Mouse (Mus musculus) hindbrain, embryonic 14.5 days (tissue): ENCODE measurements around the gene Vmp1. TPM values are rescaled to one million over a fixed set of nuclear protein-coding genes. Genes with fewer than 3 reads are reported as not detected.

ENCODE experiments used
- ATAC-seq: fragments of 200-750 bp; cut with Nextera tagmentation; 2 replicates; pipeline ENCODE4 v1.8.0; 2017; ENCODE audit warnings: moderate number of reproducible peaks, mild to moderate bottlenecking, moderate TSS enrichment, moderate library complexity; ENCODE audit not compliant: low FRiP score
- DNase-seq: peaks from one replicate; pipeline ENCODE4 v3.0.0-alpha.2; 2015; ENCODE audit warnings: low spot score
- H3K27ac ChIP-seq: fragments of 300-500 bp; sonication (generic); 2 replicates; pipeline ENCODE4 v1.5.1; 2014; ENCODE audit warnings: mild to moderate bottlenecking, moderate library complexity
- H3K27me3 ChIP-seq: fragments of 300-500 bp; sonication (generic); 2 replicates; pipeline ENCODE4 v1.6.1; 2014; ENCODE audit warnings: mild to moderate bottlenecking, low read length, mixed read lengths; ENCODE audit not compliant: control insufficient read depth, insufficient read depth
- H3K36me3 ChIP-seq: fragments of 300-500 bp; sonication (generic); replicated peaks from 2 replicates; pipeline ENCODE4 v1.6.1; 2014; ENCODE audit not compliant: control insufficient read depth, insufficient read depth
- H3K4me1 ChIP-seq: fragments of 300-500 bp; sonication (generic); replicated peaks from 2 replicates; pipeline ENCODE4 v1.6.1; 2014; ENCODE audit warnings: antibody characterized with exemption, low read length, mixed read lengths; ENCODE audit not compliant: control insufficient read depth, insufficient read depth
- H3K4me2 ChIP-seq: fragments of 300-500 bp; sonication (generic); replicated peaks from 2 replicates; pipeline ENCODE4 v1.6.1; 2014; ENCODE audit warnings: mild to moderate bottlenecking, moderate library complexity
- H3K4me3 ChIP-seq: fragments of 300-500 bp; sonication (generic); replicated peaks from 2 replicates; pipeline ENCODE4 v1.5.1; 2014; ENCODE audit warnings: mild to moderate bottlenecking, low read length
- H3K9ac ChIP-seq: fragments of 300-500 bp; sonication (generic); 2 replicates; pipeline ENCODE4 v1.6.1; 2014
- H3K9me3 ChIP-seq: fragments of 300-500 bp; sonication (generic); 2 replicates; pipeline ENCODE4 v1.6.1; 2016; ENCODE audit warnings: low read length; ENCODE audit not compliant: control insufficient read depth
- WGBS: fragments of 180-500 bp; shearing (Covaris S2); extraction: QIAGEN DNeasy Blood & Tissue Kit; methylation state at CpG from one replicate; pipeline ENCODE4 v1.1.7; 2014; 5-methylcytosine and 5-hydroxymethylcytosine counted together
- polyA plus RNA-seq: library from polyadenylated mRNA; unstranded; fragments of >200 nt; fragmentation: Nextera tagmentation; extraction: Ambion mirVana; gene quantifications from 2 replicates; pipeline ENCODE4 v1.2.1, GENCODE M21; 2014

Gene Vmp1
- polyA plus RNA-seq, 1 experiment from 2014 or later, result 148 TPM

DNA sequence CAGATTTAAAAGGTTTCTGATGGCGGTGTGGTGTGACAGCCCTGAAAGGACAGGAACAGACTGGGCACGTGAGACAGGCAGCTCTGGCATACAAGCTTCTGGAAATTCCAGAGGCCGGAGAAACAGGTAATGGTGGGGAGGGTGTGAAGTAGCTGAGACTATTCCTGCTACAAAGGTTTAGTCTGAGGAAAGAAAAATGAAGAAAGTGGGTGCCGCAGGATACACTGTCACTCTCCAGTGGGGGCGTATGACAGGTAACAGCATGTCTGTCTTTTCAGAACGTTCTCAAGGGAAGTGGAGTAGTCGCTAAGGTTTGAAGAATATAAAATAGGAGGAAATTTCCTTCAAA lies 83.5 kb downstream of the Vmp1 start:
- DNase-seq, result no peak
- Histone ChIP-seq H3K27ac (no peak overlapping the region), H3K4me1 (no peaks in the 10 kb centered on the region), H3K9ac (no peak overlapping the region), H3K4me2 (no peak overlapping the region), H3K4me3 (no peak overlapping the region), H3K36me3 (no peaks in the 10 kb centered on the region), H3K9me3 (no peaks in the 10 kb centered on the region), H3K27me3 (no peaks in the 10 kb centered on the region)
- ATAC-seq, result no peak
- WGBS, result 92% methylated on average over 7 of the region's 7 CpGs

DNA sequence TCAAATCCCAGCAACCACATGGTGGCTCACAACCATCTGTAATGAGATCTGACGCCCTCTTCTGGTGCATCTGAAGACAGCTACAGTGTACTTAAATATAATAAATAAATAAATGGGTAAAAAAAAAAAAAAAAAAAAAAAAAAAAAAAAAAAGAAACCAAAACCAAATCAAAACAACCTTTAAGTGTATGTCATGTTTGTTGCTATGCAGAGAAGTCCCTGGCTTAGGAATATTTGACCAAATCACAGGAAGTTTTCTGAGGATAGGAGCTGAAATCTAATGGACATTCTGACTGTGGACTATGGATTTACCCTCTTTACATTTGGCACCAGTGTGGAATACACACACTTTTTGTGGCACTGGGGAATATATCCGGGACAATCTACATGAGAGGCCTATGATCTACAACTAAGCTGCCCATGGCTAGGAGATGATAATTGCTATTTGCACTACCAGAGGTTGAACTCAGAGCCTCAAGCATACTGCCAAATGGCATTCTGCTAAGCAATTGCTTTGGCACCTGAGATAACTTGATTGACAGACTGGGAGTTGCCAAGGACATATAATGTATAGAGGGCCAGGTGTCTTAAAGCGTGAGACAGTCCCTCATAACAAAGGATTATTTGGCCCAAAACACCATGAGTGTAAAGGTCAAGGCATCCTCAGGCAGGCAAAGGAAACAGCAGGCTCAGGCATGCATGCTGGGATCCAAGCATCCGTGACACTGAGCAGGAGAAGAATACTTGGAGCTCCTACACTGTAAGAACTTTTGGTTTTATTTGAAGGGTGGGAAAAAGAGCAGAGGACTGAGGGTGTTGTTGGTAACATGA lies 84.0 kb downstream of the Vmp1 start:
- Histone ChIP-seq H3K9me3 (no peaks in the 10 kb centered on the region), H3K4me2 (no peak overlapping the region), H3K4me1 (no peaks in the 10 kb centered on the region), H3K27ac (no peak overlapping the region), H3K36me3 (no peaks in the 10 kb centered on the region), H3K27me3 (no peaks in the 10 kb centered on the region), H3K4me3 (no peak overlapping the region), H3K9ac (no peak overlapping the region)
- WGBS, result 78% methylated on average over 4 of the region's 4 CpGs
- ATAC-seq, result no peak
- no peak for DNase-seq

GRCm38 (mm10) chr11:86598572-86598971 lies 85.1 kb downstream of the Vmp1 start:
- no peak overlapping the region for H3K4me2 ChIP-seq
- H3K9ac ChIP-seq, result no peak overlapping the region
- no peak overlapping the region for H3K27ac ChIP-seq
- 97% methylated on average over 1 of the region's 1 CpGs for WGBS
- H3K4me3 ChIP-seq, result no peak overlapping the region
- no peaks in the 10 kb centered on the region for H3K9me3 ChIP-seq
- no peaks in the 10 kb centered on the region; the same call in 1 of the 2 replicates for H3K4me1 ChIP-seq
- DNase-seq (no peak), ATAC-seq (no peak)
- H3K36me3 ChIP-seq, result no peaks in the 10 kb centered on the region
- no peaks in the 10 kb centered on the region for H3K27me3 ChIP-seq

DNA sequence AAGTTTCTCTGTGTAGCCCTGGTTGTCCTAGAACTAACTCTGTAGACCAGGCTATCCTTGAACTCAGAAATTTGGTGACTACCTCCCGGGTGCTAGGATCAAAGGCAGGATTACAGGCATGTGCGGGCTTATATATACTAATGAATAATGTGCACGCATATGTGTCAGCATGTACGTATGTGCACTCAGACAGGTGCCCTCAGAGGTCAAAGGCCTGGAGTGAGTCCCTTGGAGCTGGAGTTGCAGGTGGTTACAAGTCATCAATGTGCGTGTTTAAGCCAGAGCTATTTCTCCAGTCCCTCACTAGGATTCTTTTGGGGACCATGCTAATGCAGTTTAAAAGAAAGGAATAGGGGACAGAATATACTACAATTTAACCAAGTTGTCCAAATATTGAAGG lies 85.5 kb downstream of the Vmp1 start:
- DNase-seq (no peak), ATAC-seq (no peak)
- no peaks in the 10 kb centered on the region for H3K36me3 ChIP-seq
- no peak overlapping the region for H3K4me2 ChIP-seq
- no peaks in the 10 kb centered on the region for H3K27me3 ChIP-seq
- H3K4me1 ChIP-seq, result peaks cover 2% of the 10 kb centered on the region
- no peaks in the 10 kb centered on the region for H3K9me3 ChIP-seq
- 91% methylated on average over 5 of the region's 5 CpGs for WGBS
- H3K4me3 ChIP-seq, result no peak overlapping the region
- no peak overlapping the region for H3K27ac ChIP-seq
- no peak overlapping the region for H3K9ac ChIP-seq

GRCm38 (mm10) chr11:86596976-86597375 lies 86.7 kb downstream of the Vmp1 start:
- Histone ChIP-seq H3K27ac (no peak overlapping the region), H3K4me2 (no peak overlapping the region), H3K9me3 (no peaks in the 10 kb centered on the region), H3K4me3 (no peak overlapping the region), H3K36me3 (no peaks in the 10 kb centered on the region), H3K4me1 (peaks cover 7% of the 10 kb centered on the region), H3K9ac (no peak overlapping the region), H3K27me3 (no peaks in the 10 kb centered on the region)
- DNase-seq, result no peak
- 91% methylated on average over 3 of the region's 3 CpGs for WGBS
- no peak for ATAC-seq

GRCm38 (mm10) chr11:86596187-86596960 lies 87.3 kb downstream of the Vmp1 start:
- Histone ChIP-seq H3K27ac (no peak overlapping the region), H3K27me3 (no peaks in the 10 kb centered on the region), H3K9ac (no peak overlapping the region), H3K9me3 (no peaks in the 10 kb centered on the region), H3K4me3 (no peak overlapping the region), H3K4me2 (no peak overlapping the region), H3K36me3 (no peaks in the 10 kb centered on the region), H3K4me1 (peaks cover 7% of the 10 kb centered on the region)
- WGBS, result 88% methylated on average over 7 of the region's 7 CpGs
- ATAC-seq, result no peak
- DNase-seq, result no peak

GRCm38 (mm10) chr11:86595366-86595765 lies 88.3 kb downstream of the Vmp1 start:
- Histone ChIP-seq H3K36me3 (0 out of 2 replicates have a peak, but pooled peaks cover 3% of the 10 kb centered on the region), H3K4me1 (peaks cover 7% of the 10 kb centered on the region), H3K27me3 (no peaks in the 10 kb centered on the region), H3K9ac (no peak overlapping the region), H3K4me3 (no peak overlapping the region), H3K27ac (no peak overlapping the region), H3K4me2 (no peak overlapping the region), H3K9me3 (no peaks in the 10 kb centered on the region)
- no peak for ATAC-seq
- no peak for DNase-seq
- 98% methylated on average over 6 of the region's 6 CpGs for WGBS

- Histone ChIP-seq H3K27ac (no peak overlapping the region), H3K4me2 (no peak overlapping the region), H3K36me3 (0 out of 2 replicates have a peak, but pooled peaks cover 3% of the 10 kb centered on the region), H3K4me1 (peaks cover 7% of the 10 kb centered on the region), H3K9me3 (no peaks in the 10 kb centered on the region), H3K27me3 (no peaks in the 10 kb centered on the region), H3K4me3 (no peak overlapping the region), H3K9ac (no peak overlapping the region)
- ATAC-seq, result no peak
- 75% methylated on average over 6 of the region's 6 CpGs for WGBS
- DNase-seq, result no peak
Measured at GRCm38 (mm10) chr11:86594188-86594876, 89.3 kb downstream of the Vmp1 start.

DNA sequence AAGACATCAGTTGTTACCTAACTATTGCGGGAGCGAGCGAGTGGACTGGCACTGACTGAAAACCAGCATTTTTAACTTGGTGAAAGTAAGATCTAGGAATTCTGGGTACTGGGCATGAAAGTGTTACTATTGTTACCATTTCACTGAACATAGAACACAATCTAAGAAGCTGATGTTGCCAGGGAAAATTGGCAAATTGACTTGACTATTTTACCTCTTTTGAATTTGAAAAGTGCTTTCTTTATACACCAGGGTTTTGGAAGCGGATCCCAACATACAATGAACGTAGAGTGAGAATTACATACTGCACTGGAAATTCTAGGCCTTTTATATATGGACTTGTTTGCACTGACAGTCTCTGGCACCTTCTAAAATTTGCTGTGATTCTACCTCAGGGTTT lies 90.2 kb downstream of the Vmp1 start:
- no peak overlapping the region for H3K4me3 ChIP-seq
- H3K9ac ChIP-seq, result no peak overlapping the region
- H3K4me2 ChIP-seq, result no peak overlapping the region
- H3K4me1 ChIP-seq, result peaks cover 7% of the 10 kb centered on the region
- 0 out of 2 replicates have a peak, but pooled peaks cover 3% of the 10 kb centered on the region for H3K36me3 ChIP-seq
- H3K27me3 ChIP-seq, result no peaks in the 10 kb centered on the region
- no peak for DNase-seq
- no peak for ATAC-seq
- H3K9me3 ChIP-seq, result no peaks in the 10 kb centered on the region
- 70% methylated on average over 5 of the region's 5 CpGs for WGBS
- H3K27ac ChIP-seq, result no peak overlapping the region; the same call in 1 of the 2 replicates
